In the genomic region with DNA sequence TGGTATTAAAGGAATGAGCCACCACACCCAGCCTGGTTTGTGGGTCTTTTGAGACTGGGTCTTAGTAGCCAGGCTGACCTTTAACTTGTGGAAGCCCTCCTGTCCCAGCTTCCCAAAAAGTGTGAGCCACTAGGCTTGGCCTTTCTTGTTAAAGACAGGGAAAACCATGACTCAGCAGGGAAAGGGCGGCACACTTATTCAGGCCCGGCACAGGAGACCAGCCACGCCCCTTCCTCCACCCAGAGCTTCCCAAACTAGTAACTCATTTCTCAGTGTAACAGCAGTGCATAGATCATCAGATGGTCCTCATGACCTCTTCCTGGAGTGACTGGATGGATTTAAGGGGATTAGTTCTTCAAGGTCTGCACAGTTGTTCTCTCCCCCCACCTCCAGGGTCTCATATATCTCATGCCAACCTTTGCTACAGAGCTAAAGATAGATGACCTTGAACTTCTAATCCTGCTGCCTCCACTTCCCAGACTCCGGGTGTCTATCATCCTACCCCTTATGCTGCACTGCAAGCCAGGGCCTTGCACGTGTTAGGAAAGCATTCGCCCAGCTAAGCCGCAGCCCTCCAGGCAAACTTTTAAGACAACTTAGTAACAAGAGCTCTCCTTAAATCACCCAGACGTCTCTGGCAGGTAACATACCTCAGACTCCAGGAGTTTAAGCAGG, we compare ENCODE assay signal across 8 mouse cellular contexts. TPM values are rescaled to one million over a fixed set of nuclear protein-coding genes. Genes with fewer than 3 reads are reported as not detected.
DNase-seq lines count a peak whose midpoint lies in the region; ATAC-seq and TF ChIP-seq lines count a peak whose summit lies in the region.

No protein-coding gene starts in this region.

- in situ Hi-C loops in Patski (cut with MboI; ENCODE audit: low pct_unique_long_range_greater_than_20kb) = loop anchor here (5.0 to 10.0 kb wide), 3 partner anchors 135 to 778 kb away; no protein-coding TSS in a partner anchor

- H3K27me3 ChIP-seq in Patski = no peaks in the 10 kb centered on the region
- peaks cover 10% of the 10 kb centered on the region for H3K27me3 ChIP-seq in heart, embryonic 13.5 days (replicated peaks)
- no peaks in the 10 kb centered on the region; the same call in 1 of the 2 replicates for H3K27me3 ChIP-seq in liver, embryonic 11.5 days (replicated peaks; ENCODE audit: control insufficient read depth, insufficient read depth, low read length)

- peak overlapping the region; percentile 83 for H3K4me2 ChIP-seq in heart, embryonic 13.5 days
- H3K4me2 ChIP-seq in liver, embryonic 11.5 days = peak overlapping the region; percentile 75

- peaks cover 19% of the 10 kb centered on the region for H3K36me3 ChIP-seq in heart, embryonic 13.5 days
- no peaks in the 10 kb centered on the region for H3K36me3 ChIP-seq in liver, embryonic 11.5 days (ENCODE audit: control insufficient read depth, insufficient read depth, low read length)

- peaks cover 45% of the 10 kb centered on the region for H3K4me1 ChIP-seq in heart, embryonic 13.5 days
- H3K4me1 ChIP-seq in liver, embryonic 11.5 days (replicated peaks; ENCODE audit: control insufficient read depth, insufficient read depth, low read length) = peaks cover 28% of the 10 kb centered on the region

- no peak overlapping the region for H3K4me3 ChIP-seq in heart, embryonic 13.5 days
- H3K4me3 ChIP-seq in liver, embryonic 11.5 days (ENCODE audit: low read depth, low read length) = no peak overlapping the region

- DNase-seq in heart, adult 11 months = peak; percentile 94
- no peak for DNase-seq in heart, postnatal 4 days
- DNase-seq in Patski (ENCODE audit: low read depth, low spot score) = peak; percentile 88
- no peak for DNase-seq in liver, embryonic 11.5 days (ENCODE audit: low spot score)
- no peak for DNase-seq in right cerebral cortex, adult 2 months (ENCODE audit: low spot score in 2 of 2)
- no peak for DNase-seq in ovary, adult 18-20 months (ENCODE audit: low spot score)
- no peak for DNase-seq in layer of hippocampus, postnatal 36 days

- CTCF ChIA-PET in Patski (lab: Charles Lee) = interaction anchor here (1.2 to 2.0 kb wide), 5 partner anchors 8 to 261 kb away, joined by 3 to 6 read pairs (median 5); no protein-coding TSS in a partner anchor

- no peak overlapping the region; the same call in 1 of the 2 replicates for H3K9ac ChIP-seq in heart, embryonic 13.5 days
- H3K9ac ChIP-seq in liver, embryonic 11.5 days (ENCODE audit: low read depth, low read length) = 0 out of 2 replicates have a peak overlapping the region, but pooled peaks have one; percentile 30

- H3K9me3 ChIP-seq in heart, embryonic 13.5 days = 0 out of 2 replicates have a peak, but pooled peaks cover 4% of the 10 kb centered on the region
- no peaks in the 10 kb centered on the region for H3K9me3 ChIP-seq in liver, embryonic 11.5 days (ENCODE audit: control insufficient read depth, low read length)

- POLR2A ChIA-PET in Patski (lab: Charles Lee) = interaction anchor here (0.9 to 1.4 kb wide), 3 partner anchors 10 to 127 kb away, joined by 3 read pairs; no protein-coding TSS in a partner anchor

- 34% methylated on average over 8 of the region's 8 CpGs for WGBS in heart, embryonic 13.5 days
- WGBS in liver, embryonic 11.5 days = 44% methylated on average over 8 of the region's 8 CpGs

- peak overlapping the region; percentile 82 for H3K27ac ChIP-seq in heart, embryonic 13.5 days (replicated peaks)
- H3K27ac ChIP-seq in liver, embryonic 11.5 days (ENCODE audit: low read depth, low read length) = no peak overlapping the region

- peak; percentile 47 for ATAC-seq in Patski
- no peak for ATAC-seq in heart, embryonic 13.5 days (ENCODE audit: extremely low read depth, insufficient number of reproducible peaks, low FRiP score, low TSS enrichment)
- ATAC-seq in liver, embryonic 11.5 days (replicated peaks; ENCODE audit: low FRiP score) = peak; percentile 46; the same call in 1 of the 2 replicates

- TF ChIP-seq CTCF in Patski (IDR thresholded peaks at IDR 0.05) = no peak

RNA-seq across cellular contexts. Expression of a gene that starts 38.1 kb away (rescaled TPM):
- total RNA-seq in heart, postnatal 4 days (2021) = 10 to 100 TPM; 19.4 to 19.7 TPM
- polyA plus RNA-seq in Patski (2021) = 8.0 TPM
- polyA plus RNA-seq in heart, embryonic 13.5 days (2015; fragmentation: Nextera tagmentation; extraction: Ambion mirVana) = 19.6 and 20.9 TPM in 2 replicates
- 3.5 and 4.1 TPM in 2 replicates for polyA plus RNA-seq in liver, embryonic 11.5 days (2014; fragmentation: Nextera tagmentation; extraction: Ambion mirVana)
- 10 to 100 TPM; 32.3 to 38.0 TPM for total RNA-seq in layer of hippocampus, postnatal 36 days (2021)

Comparison
In these comparisons a context has a peak if more than half of its experiments do, and no peak if none do; other contexts are left out.
1. DNase-seq: peak in heart, adult 11 months (single experiment) and Patski (single experiment); none in heart, postnatal 4 days (single experiment), liver, embryonic 11.5 days (single experiment), right cerebral cortex, adult 2 months (0 of 2), ovary, adult 18-20 months (single experiment) and layer of hippocampus, postnatal 36 days (0 of 2).